Mouse (Mus musculus): ENCODE measurements at regions not wholly inside any gene's neighbourhood (a gene's known extent, or its start where the extent isn't known, plus 50 kb on each side); places are given as distances from the start of the nearest gene placed in this dataset.

DNA sequence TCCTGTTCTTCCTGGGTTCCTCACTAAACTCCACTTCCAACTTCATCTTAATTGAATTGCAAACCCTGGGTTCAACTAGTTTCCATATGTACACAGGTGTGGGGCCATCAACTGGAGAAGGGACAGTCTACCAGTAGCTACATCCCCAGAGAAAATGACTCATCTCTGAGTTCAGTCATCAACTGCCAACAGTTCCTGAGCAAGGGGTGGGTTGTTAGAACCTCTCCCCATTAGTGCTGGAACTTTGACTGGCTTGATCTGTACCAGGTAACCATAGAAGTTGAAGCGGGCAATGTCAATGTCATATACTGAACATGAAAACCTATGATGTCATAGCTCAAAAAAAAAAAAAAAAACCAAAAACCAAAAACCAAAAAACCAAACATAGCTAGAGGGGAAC, 69.8 kb downstream of the Gm21750 start:
- DNase-seq: no peak

DNA sequence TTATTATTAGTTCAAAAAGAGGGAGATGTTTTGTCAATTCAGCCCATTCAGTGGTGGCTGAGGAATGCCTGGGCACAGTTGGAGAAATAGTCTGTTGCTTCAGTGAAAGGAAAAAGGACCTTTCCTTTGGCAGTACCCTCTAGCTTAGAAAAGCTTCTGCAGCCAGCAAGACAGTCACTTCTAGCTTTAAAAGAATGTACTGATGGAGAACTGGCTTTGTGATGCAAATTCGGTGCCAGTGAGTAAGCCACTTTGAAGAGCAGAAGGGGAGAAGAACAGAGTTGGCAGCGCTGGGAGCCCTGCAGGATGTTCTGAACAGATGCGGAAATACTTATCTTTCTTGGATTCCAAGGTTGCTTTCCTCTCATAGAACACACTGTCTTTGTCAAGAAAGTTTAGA, 71.1 kb downstream of the Gm21750 start:
- no peak for DNase-seq

DNA sequence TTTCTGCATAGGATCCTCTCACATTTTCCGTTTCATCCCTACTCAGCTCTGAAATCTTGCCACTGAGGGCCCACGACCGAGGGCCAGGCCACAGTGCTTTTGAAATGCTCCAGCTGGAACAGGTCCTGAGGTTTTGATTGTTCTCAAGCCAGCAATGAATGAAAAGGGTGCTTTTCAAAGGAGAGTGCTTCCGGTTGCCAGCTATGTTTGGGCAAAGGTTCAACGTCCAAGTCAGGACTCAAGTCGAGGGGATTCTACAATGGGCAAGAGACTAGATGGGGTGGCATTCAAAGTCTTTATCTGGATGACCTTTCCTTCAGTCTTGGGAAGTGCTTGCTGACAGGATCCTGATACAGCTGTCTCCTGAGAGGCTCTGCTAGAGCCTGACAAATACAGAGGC, 89.8 kb downstream of the Gm21750 start:
- DNase-seq: no peak

DNA sequence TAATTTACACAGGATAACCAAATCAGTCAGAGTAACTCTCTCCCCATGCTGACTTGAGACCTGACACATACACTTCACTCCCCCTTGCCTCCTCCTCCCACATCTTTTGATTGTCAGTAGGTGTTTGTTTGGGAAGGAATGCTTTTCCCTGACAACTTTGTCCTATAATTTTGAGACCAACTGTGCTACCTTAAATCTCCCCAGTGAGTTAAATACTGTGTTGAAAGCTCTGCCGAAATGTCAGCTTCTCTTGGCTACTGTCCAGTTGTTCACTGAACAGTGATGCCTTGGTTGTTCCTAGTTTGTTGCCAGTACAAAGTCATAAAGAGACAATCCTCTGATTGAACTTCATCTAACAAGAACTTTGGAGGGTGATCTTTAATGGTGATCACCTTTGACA, 99.0 kb downstream of the Gm21750 start:
- DNase-seq: no peak

DNA sequence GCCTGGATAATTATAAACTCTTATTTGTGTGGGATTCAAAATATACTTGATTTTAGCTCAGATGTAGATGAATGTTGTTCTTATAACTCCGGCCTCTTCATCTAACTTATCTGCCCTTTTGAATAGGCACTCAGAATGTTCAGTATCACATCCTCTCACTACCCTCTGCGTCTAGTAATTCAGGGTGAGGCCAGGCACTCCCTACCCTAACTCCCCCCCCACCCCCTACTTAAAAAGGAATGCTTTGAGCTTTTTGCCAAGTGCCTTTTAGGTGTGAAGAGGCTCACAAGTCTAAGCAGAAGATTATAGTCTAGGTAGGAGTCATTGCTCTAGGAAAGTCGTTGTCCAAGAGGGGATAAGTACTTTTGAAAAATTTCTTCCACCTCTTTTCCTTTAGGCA, 111.9 kb downstream of the Gm21750 start:
- no peak for DNase-seq

GRCm38 (mm10) chr14:73773810-73774209, 112.8 kb downstream of the Gm21750 start:
- DNase-seq: no peak

DNA sequence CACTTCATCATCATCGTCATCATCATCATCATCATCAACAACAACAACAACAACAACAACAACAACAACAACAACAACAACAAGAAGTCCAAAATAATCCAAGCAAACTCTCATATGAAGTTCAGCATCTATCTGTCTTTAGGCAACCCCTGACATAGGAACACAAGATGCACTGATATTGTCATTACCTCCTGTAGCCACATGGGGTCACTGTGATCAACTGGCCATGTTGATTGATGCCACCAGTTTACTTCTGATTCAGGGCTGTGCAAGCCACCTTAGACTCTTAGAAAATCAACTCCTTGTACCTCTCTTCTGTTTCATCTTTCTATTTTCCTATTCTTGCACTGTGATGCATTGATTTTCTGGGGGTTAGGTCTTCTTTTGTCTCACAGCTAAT, 115.0 kb downstream of the Gm21750 start:
- peak; percentile 29 for DNase-seq

DNA sequence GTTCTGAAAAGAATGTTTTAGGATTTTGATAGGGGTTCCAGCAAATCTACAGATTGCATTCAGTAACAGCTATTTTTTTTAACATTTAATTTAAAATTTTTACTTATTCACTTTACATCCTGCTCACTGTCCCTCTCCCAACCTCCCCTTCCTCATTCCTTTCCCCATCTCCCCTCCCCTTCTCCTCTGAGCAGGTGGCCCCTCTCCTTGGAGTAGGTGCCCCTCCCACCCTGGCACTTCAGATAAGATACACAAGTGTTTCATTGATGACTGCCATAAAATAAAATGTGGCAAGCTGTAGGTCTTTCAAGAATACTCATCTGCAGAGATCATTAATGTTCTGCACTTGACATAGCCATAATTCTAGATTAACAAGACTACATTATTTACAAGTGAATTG, 146.1 kb downstream of the Gm21750 start:
- DNase-seq: no peak

GRCm38 (mm10) chr14:73838890-73839289, 177.9 kb downstream of the Gm21750 start:
- DNase-seq: no peak

DNA sequence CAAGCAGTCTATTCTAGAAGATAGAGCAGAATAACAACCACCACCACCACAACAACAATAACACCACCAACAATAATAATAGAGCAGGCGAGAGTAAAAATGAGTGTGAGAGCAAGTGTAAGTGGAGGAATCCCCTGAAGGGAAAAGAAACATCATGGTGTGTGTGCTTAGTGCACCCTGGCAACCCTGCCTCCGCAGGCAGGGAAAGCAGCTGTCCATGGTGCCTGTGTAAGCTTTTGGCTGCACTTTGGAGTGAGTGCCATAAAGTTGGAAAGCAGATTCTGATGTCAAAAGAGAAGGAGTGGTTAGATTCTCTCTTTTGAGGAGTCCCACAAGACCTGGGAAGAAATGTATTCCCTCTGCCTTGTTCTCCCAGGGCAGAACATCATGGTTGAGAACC, 200.8 kb downstream of the Gm21750 start:
- no peak for DNase-seq

DNA sequence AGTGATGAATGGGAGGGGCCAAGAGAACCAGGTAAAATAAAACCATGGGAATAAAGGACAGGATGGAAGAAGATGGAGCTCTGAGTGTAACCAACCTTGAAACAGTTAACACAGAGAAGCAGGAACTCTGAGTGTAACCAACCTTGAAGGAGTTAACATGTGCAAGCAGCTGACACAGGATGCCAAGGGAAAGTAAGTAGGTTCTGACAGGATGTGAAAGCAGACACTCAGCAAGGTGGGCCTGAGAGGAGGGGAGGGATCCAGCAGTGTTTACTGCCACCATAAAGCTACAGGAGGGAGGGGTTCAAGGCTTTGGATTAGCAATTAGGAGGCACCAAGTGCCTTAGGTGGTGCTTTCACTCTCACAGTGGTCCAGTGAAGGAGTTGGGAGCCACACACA, 213.3 kb downstream of the Gm21750 start:
- no peak for DNase-seq

GRCm38 (mm10) chr14:73875916-73876315, 214.9 kb downstream of the Gm21750 start:
- no peak for DNase-seq

DNA sequence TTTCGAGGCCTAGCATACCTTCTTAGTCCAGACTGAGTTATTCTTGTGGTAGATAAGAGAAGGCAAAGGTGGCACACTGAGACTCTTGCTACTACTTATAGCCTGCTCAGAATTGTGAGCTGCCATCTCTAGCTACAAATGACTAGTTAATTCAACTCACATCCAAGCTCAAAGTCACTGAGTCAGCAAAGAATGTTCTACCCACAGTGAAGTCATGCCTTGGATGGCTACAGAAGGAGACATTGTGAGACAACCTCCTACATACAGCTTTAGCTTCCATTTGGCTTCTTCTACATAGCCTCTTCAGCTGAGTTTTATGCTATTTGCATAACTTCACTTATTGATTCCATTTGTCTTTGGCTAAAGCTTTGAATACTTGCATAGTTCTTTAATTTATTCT, 217.2 kb downstream of the Gm21750 start:
- DNase-seq: no peak

GRCm38 (mm10) chr14:73878866-73879419, 217.9 kb downstream of the Gm21750 start:
- no peak for DNase-seq

GRCm38 (mm10) chr14:73891451-73891850, 230.4 kb downstream of the Gm21750 start:
- DNase-seq: no peak

DNA sequence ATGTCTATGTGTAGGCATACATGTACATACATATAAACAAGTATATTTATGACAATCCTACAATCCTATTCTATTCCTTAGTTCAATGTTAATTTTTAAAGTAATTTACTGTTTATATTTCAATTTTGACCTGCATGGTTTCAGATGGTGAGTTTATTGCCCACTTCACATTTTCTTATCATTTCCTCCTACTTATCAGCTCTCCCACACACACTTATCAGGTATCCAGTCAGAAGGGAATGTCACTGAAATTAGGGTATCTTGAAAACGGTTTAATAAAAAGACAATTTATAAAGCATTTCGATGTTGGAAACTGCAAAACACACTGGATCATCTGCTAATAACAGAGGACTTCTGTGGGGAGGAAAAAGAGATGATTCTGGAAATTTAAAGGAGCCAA, 233.8 kb downstream of the Gm21750 start:
- no peak for DNase-seq

GRCm38 (mm10) chr14:73895266-73895665, 234.2 kb downstream of the Gm21750 start:
- no peak for DNase-seq

DNA sequence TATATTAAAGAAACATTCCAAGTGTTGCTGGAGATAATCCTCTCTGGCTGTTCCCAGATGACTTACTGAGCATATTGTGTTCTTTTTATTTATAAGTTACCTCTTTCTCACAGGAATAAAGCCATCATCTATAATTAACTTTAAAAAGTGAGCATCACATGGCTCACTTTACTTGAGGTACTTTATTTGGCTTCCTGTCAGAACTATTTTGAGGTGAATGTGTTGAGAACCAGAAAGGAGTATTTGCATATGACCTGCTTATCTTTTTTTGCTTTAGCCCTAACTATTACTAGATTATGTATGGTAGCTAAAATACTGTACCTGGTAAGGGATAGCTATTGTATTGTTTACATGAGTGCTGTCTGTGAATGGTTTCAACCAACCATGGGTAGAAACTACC, 238.1 kb downstream of the Gm21750 start:
- DNase-seq: no peak

DNA sequence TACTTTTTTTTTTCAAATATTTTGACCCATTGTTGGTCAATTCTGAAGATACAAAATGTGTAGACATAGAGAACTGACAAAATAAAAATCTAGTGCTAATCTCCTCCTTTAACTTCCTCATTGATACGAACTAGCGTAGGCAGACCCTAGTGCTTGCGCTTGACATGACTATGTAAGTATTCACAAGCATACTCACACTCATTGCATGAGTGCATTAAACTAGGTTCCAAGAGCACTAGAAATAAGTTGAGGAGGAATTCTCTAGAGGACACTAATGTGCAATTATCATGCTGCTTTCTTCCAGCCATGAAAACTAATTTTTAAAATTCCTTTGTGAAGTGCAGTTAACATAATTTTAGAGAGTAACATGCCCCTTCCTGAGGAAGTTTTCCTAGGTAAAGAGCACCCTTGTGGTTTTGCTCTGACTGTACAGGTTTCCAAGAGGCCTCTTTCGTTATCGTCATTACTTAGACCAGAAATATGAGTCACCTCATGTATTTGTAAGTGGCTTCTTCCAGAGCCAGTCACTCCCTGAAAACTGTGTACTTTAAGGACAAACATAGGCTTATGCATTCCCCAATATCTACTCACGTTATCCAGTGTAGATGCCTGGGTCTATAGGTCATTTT, 241.2 kb downstream of the Gm21750 start:
- no peak for DNase-seq

DNA sequence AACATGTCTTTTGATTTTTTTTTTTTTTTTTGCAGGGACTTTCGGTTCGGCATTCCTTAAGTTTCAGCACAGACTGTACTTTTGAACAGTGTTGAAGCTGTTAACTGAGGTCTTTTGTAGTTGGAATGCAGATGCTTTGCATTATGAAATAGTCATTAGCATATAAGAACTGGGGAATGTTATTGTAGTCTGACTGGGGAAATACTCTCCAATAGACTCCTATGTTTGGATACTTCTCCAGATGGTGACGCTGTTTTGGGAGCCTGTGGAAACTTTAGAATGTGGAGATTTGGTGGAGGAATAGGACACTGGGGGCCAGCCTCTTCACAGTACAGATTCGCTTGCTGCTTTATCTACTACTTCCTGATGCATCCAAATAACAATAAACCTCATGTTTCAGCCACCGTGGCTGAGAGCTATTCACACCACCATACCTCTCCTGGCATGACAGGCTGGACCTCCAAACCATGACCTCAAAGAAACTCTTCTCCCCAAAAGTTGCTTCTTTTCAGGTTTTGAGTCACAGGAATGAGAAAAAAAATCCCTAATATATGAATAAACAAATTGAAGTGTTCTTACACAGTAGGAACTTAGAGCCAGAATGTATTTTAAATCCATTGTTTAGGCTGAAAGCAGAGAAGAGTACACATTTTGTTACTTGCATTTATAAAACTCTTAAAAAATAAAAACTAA, 252.9 kb downstream of the Gm21750 start:
- DNase-seq: no peak

GRCm38 (mm10) chr14:73915990-73916389, 255.0 kb downstream of the Gm21750 start:
- DNase-seq: no peak

- DNase-seq: no peak
Observed at GRCm38 (mm10) chr14:73931095-73931494, 270.1 kb downstream of the Gm21750 start.

GRCm38 (mm10) chr14:73947316-73947715, 286.3 kb downstream of the Gm21750 start:
- DNase-seq: no peak

DNA sequence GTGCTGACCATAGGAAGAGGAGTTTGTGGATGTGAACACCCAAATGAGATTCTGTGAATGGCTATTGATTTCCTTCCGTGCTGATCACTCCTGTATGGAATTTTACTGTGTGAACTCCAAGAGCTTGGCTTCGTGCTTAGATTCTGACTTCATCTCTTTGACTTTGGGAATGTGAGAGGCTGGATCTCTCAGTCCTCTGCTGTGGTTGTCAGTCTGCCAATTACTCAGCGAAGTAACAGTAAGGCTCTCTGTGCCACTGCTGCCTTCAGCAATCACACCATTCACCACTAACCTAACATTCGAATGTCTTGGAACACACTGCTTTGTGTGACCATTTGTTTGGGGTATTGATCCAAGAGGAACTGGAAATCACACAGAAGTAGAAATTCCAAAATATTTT, 291.5 kb downstream of the Gm21750 start:
- no peak for DNase-seq

- DNase-seq: no peak
Observed at GRCm38 (mm10) chr14:73978694-73979093, 317.7 kb downstream of the Gm21750 start.

All from thymus, postnatal 14 days (tissue).